In the genomic region with DNA sequence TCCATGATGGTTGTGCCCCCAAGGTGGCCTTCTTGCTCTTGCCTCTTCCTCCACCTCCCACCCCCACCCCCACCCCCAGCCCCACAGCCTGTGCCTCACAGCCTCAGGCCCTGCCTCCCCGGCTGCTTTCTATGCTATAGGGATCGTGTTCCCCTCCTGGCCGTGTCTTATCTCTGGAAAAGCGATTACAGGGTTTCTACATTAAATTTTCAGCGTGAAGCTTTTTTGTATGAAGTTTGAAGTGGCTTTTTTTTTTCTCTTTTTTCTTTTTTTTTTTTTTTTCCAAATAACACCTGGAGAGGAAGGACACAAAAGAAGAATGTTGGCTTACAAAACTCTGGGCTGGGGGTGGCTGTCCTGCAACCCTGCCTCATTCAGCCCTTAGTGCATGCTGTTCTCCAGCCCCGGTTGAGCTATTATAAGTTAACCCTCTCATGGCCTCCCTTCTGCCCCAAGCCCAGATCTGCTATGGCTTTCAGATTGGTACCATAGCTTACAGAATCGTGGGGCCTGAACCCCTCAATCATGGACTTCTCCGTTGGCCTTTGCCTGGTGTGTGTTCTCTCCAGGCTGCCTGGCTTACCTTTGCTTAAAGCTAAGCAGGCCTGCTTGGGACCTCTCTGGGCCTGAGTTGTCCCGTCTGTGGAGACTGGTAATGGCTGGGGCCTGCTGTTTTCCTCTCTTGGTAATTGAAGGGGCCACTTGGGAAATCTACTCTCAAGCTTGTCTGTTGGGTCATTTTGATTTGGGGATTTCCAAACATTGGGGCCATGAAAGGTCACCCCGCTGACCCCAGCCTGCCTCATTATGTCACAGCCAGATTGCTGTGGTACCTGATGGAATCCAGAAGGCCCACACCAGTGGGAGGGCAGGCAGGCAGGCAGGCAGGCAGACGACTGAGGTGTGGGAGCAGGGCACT, we compare ENCODE assay signal across 12 mouse cellular contexts. TPM values are rescaled to one million over a fixed set of nuclear protein-coding genes. Genes with fewer than 3 reads are reported as not detected.
DNase-seq lines count a peak whose midpoint lies in the region; ATAC-seq and TF ChIP-seq lines count a peak whose summit lies in the region.
"Had no signal": no experiment of that assay in that cellular context is flagged by ENCODE, and none has a peak within 500 bp of the region (broad histone marks: within the 10 kb centered on the region; RNA-seq: fewer than 3 reads in every experiment).

No protein-coding gene starts in this region.

- H3K36me3 ChIP-seq in hindbrain, embryonic 10.5 days, result no peaks in the 10 kb centered on the region
- no peaks in the 10 kb centered on the region for H3K36me3 ChIP-seq in hindbrain, postnatal 0 days (ENCODE audit: insufficient read depth, low read length)
- H3K36me3 ChIP-seq in neural tube, embryonic 11.5 days (ENCODE audit: control insufficient read depth, insufficient read depth, low read length), result no peaks in the 10 kb centered on the region
- no peaks in the 10 kb centered on the region for H3K36me3 ChIP-seq in limb, embryonic 10.5 days
- H3K36me3 ChIP-seq: neural tube, embryonic 12.5 days had no signal

- no peaks in the 10 kb centered on the region for H3K9me3 ChIP-seq in hindbrain, embryonic 10.5 days
- H3K9me3 ChIP-seq in hindbrain, postnatal 0 days (ENCODE audit: low read length), result no peaks in the 10 kb centered on the region
- no peaks in the 10 kb centered on the region for H3K9me3 ChIP-seq in neural tube, embryonic 11.5 days (ENCODE audit: control insufficient read depth, low read length)
- no peaks in the 10 kb centered on the region for H3K9me3 ChIP-seq in limb, embryonic 10.5 days (replicated peaks)
- H3K9me3 ChIP-seq: neural tube, embryonic 12.5 days had no signal

- H3K4me2 ChIP-seq in hindbrain, postnatal 0 days (ENCODE audit: low read depth, low read length), result no peak overlapping the region
- H3K4me2 ChIP-seq in neural tube, embryonic 11.5 days (ENCODE audit: low read depth), result no peak overlapping the region
- H3K4me2 ChIP-seq: neural tube, embryonic 12.5 days had no signal

- H3K4me3 ChIP-seq in hindbrain, embryonic 10.5 days, result no peak overlapping the region
- H3K4me3 ChIP-seq in hindbrain, postnatal 0 days (ENCODE audit: low read length), result no peak overlapping the region
- H3K4me3 ChIP-seq in neural tube, embryonic 11.5 days (ENCODE audit: low read depth, low read length), result no peak overlapping the region
- peak overlapping the region; percentile 26 for H3K4me3 ChIP-seq in limb, embryonic 10.5 days
- H3K4me3 ChIP-seq: neural tube, embryonic 12.5 days had no signal

- no peak overlapping the region for H3K9ac ChIP-seq in hindbrain, postnatal 0 days (replicated peaks; ENCODE audit: low read length)
- H3K9ac ChIP-seq in neural tube, embryonic 11.5 days (ENCODE audit: low read length), result no peak overlapping the region
- H3K9ac ChIP-seq: liver, embryonic 14.5 days; neural tube, embryonic 12.5 days had no signal

- peak overlapping the region; percentile 84 for H3K27ac ChIP-seq in hindbrain, embryonic 10.5 days
- H3K27ac ChIP-seq in hindbrain, postnatal 0 days, result no peak overlapping the region
- H3K27ac ChIP-seq in neural tube, embryonic 11.5 days (ENCODE audit: low read depth, low read length), result peak overlapping the region; percentile 67
- peak overlapping the region; percentile 92 for H3K27ac ChIP-seq in limb, embryonic 10.5 days
- H3K27ac ChIP-seq: liver, embryonic 14.5 days; neural tube, embryonic 12.5 days had no signal

- no peak for ATAC-seq in hindbrain, postnatal 0 days
- ATAC-seq in neural tube, embryonic 11.5 days (ENCODE audit: insufficient read depth, low FRiP score, low TSS enrichment), result no peak

- H3K4me1 ChIP-seq in hindbrain, embryonic 10.5 days (replicated peaks), result peaks cover 66% of the 10 kb centered on the region
- H3K4me1 ChIP-seq in hindbrain, postnatal 0 days (ENCODE audit: insufficient read depth, low read length), result peaks cover 8% of the 10 kb centered on the region; the same call in 1 of the 2 replicates
- peaks cover 23% of the 10 kb centered on the region for H3K4me1 ChIP-seq in neural tube, embryonic 11.5 days (ENCODE audit: control insufficient read depth, insufficient read depth, low read length)
- H3K4me1 ChIP-seq in limb, embryonic 10.5 days, result peaks cover 99% of the 10 kb centered on the region

- 41% methylated on average over 11 of the region's 11 CpGs for WGBS in hindbrain, embryonic 10.5 days
- 58% methylated on average over 11 of the region's 11 CpGs for WGBS in hindbrain, postnatal 0 days
- 31% methylated on average over 11 of the region's 11 CpGs for WGBS in neural tube, embryonic 11.5 days
- WGBS in limb, embryonic 10.5 days, result 5% methylated on average over 11 of the region's 11 CpGs

- no peak for DNase-seq in hindbrain, embryonic 10.5 days (ENCODE audit: low spot score)
- no peak for DNase-seq in hindbrain, postnatal 0 days (ENCODE audit: low spot score)
- DNase-seq in neural tube, embryonic 11.5 days (ENCODE audit: low spot score), result no peak
- DNase-seq in neural tube, embryonic 10.5 days (ENCODE audit: extremely low spot score, low spot score), result no peak
- peak; percentile 84 for DNase-seq in limb, embryonic 10.5 days (ENCODE audit: low spot score)
- DNase-seq in cerebellum, adult 11-12 months, result no peak
- DNase-seq in adrenal gland, postnatal 36 days, result no peak
- DNase-seq: heart, adult 18-20 months; right cerebral cortex, postnatal 25 days; thymus, postnatal 36 days had no signal

- TF ChIP-seq CTCF in hindbrain, postnatal 0 days (IDR thresholded peaks at IDR 0.05; ENCODE audit: low read depth), result no peak

- H3K27me3 ChIP-seq in hindbrain, embryonic 10.5 days (ENCODE audit: insufficient read depth, poor library complexity, severe bottlenecking), result peaks cover 4% of the 10 kb centered on the region; the same call in 1 of the 2 replicates
- no peaks in the 10 kb centered on the region for H3K27me3 ChIP-seq in hindbrain, postnatal 0 days (ENCODE audit: insufficient read depth, low read length)
- no peaks in the 10 kb centered on the region for H3K27me3 ChIP-seq in neural tube, embryonic 11.5 days (ENCODE audit: control insufficient read depth, insufficient read depth, low read length)
- H3K27me3 ChIP-seq in limb, embryonic 10.5 days (ENCODE audit: low read depth, poor library complexity, severe bottlenecking), result no peaks in the 10 kb centered on the region
- H3K27me3 ChIP-seq: neural tube, embryonic 12.5 days had no signal

RNA-seq across cellular contexts. Expression of gene Mrpl23, which starts 21.2 kb away (rescaled TPM):
- polyA plus RNA-seq in hindbrain, embryonic 10.5 days (2016; fragmentation: Nextera tagmentation; extraction: Ambion mirVana), result 17.7 and 19.7 TPM in 2 replicates
- total RNA-seq in hindbrain, postnatal 0 days (2014; rRNA removed), result 64.0 and 69.3 TPM in 2 replicates
- polyA plus RNA-seq in hindbrain, postnatal 0 days (2015; fragmentation: Nextera tagmentation; extraction: Ambion mirVana), result 17.4 and 25.5 TPM in 2 replicates
- polyA plus RNA-seq in neural tube, embryonic 11.5 days (2014; fragmentation: Nextera tagmentation; extraction: Ambion mirVana), result 10.6 and 20.0 TPM in 2 replicates
- 25.9 and 33.7 TPM in 2 replicates for polyA plus RNA-seq in limb, embryonic 10.5 days (2016; fragmentation: Nextera tagmentation; extraction: Ambion mirVana)
- 1 to 10 TPM; 6.2 to 8.1 TPM for total RNA-seq in adrenal gland, postnatal 36 days (2021)

RNA-seq across cellular contexts. Expression of gene Tnnt3, which starts 55.0 kb away (rescaled TPM):
- 1.1 and 3.0 TPM in 2 replicates for polyA plus RNA-seq in hindbrain, embryonic 10.5 days (2016; fragmentation: Nextera tagmentation; extraction: Ambion mirVana)
- total RNA-seq in hindbrain, postnatal 0 days (2014; rRNA removed), result 1.3 and 4.7 TPM in 2 replicates
- polyA plus RNA-seq in hindbrain, postnatal 0 days (2015; fragmentation: Nextera tagmentation; extraction: Ambion mirVana), result 3.1 and 3.9 TPM in 2 replicates
- polyA plus RNA-seq in neural tube, embryonic 11.5 days (2014; fragmentation: Nextera tagmentation; extraction: Ambion mirVana), result 6.5 and 9.2 TPM in 2 replicates
- 1.6 and 1.7 TPM in 2 replicates for polyA plus RNA-seq in limb, embryonic 10.5 days (2016; fragmentation: Nextera tagmentation; extraction: Ambion mirVana)
- total RNA-seq in adrenal gland, postnatal 36 days (2021), result 1 to 10 TPM in 1 of 2 experiments, under 1 TPM in 1; 0.40 to 1.2 TPM
